Mouse (Mus musculus) frontal cortex, adult (tissue): ENCODE data around the gene Nek4.

Experiments used
- ATAC-seq: cut with Nextera tagmentation; 2 replicates; pipeline ENCODE4 v1.9.2; 2017; ENCODE audit warnings: mild to moderate bottlenecking, moderate library complexity, mixed read lengths; ENCODE audit not compliant: low TSS enrichment

Nek4 gene

DNA sequence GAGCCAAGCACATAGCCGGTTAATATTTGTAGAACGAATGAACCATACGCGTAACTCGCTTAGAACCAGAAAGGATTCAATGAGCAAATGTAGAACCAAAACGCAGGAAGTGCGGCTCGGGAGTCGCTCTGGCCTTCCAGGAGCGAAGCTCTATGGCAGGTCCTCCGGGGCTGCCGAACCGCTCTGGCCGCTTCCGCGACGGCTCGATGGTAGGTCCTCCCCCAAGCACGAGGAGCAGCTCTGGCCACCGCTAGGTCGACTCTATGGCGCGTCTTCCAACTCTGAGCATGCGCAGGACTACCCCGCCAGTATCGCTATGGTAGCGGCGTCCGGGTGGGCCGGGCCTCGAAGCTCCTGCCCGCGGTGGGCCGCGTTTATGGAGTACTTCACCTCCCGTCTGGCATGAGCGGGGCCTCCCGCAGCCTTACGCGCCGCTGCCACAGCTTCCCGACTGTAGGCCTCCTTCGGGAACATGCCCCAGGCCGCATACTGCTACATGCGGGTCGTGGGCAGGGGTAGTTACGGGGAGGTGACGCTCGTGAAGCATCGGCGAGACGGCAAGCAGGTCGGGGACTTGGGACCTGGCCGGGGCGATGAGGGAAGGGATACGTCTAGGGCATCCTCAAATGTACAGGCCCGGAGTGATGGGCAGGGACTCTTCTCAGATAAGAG lies at the start of gene Nek4:
Gene Nek4 (plus strand): TSS at position 224 of the 672 bp plus-strand sequence.
- peak; percentile 98 for ATAC-seq

DNA sequence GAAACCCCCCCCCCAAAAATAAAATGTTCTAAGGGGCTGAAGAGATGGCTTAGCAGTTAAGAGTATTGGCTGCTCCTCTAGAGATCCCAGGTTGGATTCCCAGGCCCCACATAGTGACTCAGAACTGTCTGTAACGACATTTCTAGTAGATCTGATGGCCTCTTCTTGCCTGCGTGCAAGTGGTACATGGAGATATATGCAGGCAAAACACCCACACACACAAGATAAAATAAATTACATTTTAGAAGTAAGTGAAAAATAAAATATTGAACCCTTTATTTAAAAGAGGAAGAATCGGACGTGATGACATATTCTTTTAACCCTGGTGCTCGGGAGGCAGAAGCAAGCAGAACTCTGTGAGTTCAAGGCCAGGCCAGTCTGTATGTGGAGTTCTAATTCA lies 48.5 kb upstream of the Nek4 start:
- ATAC-seq = no peak

- ATAC-seq = no peak
Observed at GRCm38 (mm10) chr14:30903036-30903435, 48.1 kb upstream of the Nek4 start.

- ATAC-seq = no peak
Observed at GRCm38 (mm10) chr14:30904307-30904706, 46.9 kb upstream of the Nek4 start.

DNA sequence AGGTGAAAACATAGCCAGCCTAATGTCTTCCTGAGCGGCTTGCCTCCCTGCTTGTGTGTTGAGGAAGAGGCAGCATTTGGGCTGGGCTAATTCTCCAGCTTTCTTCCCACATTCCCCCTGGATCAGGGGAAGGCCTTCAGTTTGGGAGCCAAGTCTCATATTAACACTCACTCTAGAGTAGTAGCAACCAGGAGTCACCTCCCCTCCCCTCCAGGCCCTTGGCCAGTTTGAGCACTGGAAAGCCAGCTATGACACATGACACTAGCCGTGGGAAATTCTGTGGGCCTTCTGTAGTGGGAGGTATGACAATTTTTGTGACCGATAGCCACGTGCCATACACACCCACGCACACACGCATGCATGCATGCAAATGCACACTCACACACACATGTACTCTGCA lies 45.2 kb upstream of the Nek4 start:
- no peak for ATAC-seq

GRCm38 (mm10) chr14:30907814-30908265 lies 43.3 kb upstream of the Nek4 start:
- 0 out of 2 replicates have a peak, but pooled peaks have one; percentile 16 for ATAC-seq

- no peak for ATAC-seq
Observed at GRCm38 (mm10) chr14:30911141-30911540, 40.0 kb upstream of the Nek4 start.

- ATAC-seq = no peak
Observed at GRCm38 (mm10) chr14:30912641-30913040, 38.5 kb upstream of the Nek4 start.

DNA sequence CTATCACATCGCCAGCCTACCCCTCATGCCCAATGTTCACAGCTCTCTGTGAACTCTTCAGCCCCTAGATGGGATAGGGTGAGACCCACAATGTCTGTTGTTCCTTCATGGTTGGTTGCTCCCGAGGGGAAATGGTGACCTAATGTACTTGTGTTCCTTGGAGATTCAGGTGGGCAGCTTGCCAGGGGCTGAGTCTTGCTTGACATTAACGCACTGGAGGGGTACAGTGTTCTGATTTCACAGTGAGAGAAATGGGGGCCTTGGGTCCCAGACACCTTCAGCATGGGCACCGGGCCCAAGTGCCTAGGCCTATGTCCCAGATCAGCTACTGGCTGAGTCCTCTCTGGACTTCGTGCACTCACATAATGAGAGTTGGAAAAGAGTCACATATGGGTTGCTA lies 37.8 kb upstream of the Nek4 start:
- ATAC-seq = no peak

DNA sequence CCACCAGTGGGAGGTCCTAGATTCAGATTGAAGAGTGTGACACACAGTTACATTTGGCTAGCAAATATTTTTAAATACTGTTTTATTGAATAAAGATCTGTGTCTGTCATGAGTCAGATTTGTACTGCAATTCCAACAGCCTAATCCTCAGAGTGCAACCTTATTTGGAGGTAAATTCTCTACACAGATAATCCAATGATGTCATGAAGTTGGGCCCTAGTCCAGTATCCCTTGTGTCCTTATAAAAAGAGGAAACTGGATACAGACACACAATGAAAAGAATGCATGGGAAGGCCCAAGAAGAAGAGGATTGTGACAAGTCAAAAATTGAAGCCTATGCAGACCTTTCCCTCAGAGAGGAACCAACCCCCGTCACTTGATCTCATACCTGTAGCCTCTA lies 34.7 kb upstream of the Nek4 start:
- no peak for ATAC-seq

DNA sequence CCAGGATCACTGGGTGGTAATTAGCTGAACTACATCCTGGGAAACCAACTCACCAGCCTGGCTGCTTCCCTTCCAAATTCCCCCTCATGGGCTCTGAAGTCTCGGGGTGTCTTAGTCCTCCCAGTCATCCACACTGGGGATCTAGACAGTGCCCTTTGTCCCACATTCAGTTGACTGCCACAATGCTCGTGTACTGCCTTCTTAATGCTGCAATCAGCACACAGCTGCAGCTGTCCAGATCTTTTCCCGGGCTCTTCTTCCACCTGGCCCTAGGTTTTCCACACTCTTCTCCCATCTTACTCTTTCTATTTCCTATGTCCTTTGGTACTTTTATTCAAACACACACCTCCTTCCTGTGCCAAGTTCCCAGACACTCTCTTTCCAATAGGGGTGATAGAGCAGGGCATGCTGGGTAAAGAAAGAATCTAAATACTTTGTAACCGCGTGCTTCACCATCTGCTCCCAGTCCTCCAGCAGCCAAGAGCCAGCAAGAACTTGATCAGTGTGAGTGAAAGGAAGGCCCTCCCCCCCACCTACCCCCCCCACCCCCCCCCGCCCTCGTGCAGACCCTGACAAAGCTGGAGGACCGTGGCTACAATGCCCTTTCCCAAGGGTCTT lies 29.0 kb upstream of the Nek4 start:
- ATAC-seq = no peak

DNA sequence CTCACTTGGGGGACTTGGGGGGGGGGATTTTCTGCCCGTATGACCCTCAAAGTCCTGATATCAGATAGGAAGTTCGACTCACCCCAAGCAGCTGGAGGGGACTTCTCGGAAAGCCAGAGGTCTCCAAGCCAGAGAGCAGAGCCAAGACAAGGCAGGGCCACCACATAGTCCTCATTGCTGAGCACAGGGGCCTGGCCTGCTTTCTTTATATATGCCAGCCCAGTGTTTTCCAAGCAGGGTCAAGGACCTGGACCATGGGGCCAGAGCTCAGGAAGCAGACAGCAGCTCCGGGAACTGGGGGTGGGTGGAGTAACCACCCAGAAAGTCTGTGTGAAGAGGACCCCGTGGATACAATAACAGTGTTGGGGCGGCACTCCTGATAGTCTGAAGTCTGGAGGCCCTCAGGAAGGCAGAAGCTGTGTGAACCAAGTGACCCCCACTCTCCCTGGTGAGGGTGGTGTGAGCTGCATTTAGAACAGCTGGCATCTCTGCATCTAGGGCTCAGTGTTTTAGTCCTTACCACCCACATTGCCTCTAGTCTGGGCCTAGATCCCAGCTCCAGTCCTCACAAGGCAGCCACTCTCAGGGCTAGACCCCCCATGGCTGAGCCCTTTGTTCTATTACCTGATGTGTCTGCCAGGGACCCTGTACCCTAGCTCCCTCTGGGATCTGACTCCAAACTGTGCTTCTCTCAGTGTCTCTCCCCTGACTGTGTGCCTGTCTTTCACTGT lies 27.6 kb upstream of the Nek4 start, which contains the start of gene Itih3:
Gene Itih3 (minus strand): TSS at position 386 of the 731 bp plus-strand sequence.
- ATAC-seq = peak; percentile 81

DNA sequence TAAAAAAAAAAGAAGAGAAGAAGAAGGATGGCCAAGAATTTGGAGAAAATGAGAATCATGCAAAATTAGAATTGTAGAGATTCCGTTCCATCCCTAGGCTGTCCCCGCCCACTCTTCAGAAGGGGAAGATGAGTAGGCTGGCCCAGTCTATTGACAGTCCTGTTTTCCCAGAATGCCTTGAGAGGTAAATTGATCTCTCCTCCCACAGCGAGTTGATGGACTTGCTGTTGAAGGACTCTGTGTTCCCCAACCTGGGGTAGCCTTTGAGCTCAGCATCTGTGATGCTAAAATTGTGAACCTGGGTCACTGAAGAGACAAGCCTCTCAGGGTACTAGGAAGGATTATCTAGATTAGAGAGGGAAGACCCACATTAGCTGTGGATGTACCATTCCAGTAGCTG lies 25.7 kb upstream of the Nek4 start:
- no peak for ATAC-seq

DNA sequence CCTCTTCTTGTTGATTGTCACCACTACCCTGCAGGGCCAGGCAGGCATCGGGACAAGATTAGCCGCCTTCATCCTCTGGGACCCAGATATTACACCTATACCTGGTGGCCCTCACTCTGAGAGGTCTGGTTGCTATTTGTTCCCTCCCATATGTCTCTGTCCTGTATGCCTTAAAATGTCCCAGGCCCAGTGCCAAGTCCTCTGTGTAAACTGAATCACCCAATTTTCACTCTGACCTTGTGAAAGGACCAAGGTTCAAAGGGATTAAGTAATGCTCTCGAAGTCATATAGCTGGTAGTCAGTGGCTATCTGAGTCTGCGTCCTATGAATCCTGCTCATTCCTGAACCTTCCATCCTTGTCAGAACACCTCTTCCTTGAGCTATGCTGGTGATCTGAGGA lies 20.8 kb upstream of the Nek4 start:
- ATAC-seq = no peak

DNA sequence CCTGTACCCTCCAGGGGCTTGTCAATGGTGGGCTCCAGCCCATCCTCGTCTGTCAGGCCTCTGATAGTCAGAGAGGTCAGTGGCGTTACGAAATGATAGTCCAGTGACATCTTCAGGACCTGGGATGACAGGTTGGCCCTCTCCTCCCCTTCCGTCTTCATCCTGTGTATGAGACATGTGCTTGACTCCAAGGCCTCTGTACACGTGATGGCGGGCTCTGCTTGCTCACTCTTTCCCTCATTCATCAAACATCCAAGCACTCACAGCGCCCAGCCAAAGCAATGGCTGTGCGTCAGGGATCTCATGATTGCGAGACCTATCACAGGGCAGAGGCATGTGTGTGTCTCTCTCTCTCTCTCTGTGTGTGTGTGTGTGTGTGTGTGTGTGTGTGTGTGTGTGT lies 17.8 kb upstream of the Nek4 start:
- no peak for ATAC-seq

GRCm38 (mm10) chr14:30942254-30942653 lies 8.9 kb upstream of the Nek4 start:
- no peak for ATAC-seq

GRCm38 (mm10) chr14:30943038-30943437 lies 8.1 kb upstream of the Nek4 start, which contains the start of gene Itih1:
Itih1 (minus strand) TSS chr14:30943289.
- no peak for ATAC-seq

DNA sequence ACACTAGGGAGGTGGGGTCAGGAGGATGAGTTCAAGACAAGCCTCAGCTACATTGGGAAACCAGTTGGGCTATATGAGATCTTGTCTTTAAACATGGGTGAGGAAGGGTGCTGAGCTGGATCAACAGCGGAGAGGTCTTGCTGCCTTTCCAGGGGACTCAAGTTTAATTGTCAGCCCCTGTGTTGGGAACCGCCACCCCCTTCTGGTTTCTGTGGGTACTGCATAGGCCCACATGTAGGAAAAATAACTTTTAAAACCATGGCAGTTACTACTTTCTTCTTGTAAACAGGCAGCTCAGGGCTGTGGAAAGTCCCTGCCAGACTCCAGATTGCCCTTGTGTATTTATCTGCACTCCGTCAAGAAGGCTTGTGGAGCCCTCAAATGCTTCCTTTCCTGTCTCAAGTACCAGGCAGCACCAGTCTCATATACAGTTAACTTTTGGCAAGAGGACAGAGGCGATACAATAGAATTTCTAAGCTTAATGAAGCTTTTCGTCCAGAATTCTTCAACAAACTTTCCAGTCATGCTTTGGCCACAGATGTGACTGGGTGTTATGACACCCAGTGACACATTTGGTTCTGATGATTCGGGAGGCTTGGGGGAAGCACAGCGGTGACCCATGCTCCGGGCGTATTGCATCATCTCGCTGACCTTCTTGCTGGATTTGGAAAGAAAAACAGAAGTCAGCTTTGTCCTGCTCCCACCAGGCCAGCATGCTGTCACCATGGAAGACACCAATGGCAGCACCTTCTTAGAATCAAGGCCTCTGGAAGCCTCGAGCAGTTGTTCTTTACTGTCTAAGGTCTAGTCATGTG lies 7.1 kb upstream of the Nek4 start:
- 0 out of 2 replicates have a peak, but pooled peaks have one; percentile 47 for ATAC-seq

- ATAC-seq = no peak
Observed at GRCm38 (mm10) chr14:30944745-30945144, 6.4 kb upstream of the Nek4 start.

GRCm38 (mm10) chr14:30949986-30950385 lies 1.2 kb upstream of the Nek4 start:
- ATAC-seq = no peak

GRCm38 (mm10) chr14:30958517-30958916 lies 7.3 kb downstream of the Nek4 start:
- no peak for ATAC-seq

DNA sequence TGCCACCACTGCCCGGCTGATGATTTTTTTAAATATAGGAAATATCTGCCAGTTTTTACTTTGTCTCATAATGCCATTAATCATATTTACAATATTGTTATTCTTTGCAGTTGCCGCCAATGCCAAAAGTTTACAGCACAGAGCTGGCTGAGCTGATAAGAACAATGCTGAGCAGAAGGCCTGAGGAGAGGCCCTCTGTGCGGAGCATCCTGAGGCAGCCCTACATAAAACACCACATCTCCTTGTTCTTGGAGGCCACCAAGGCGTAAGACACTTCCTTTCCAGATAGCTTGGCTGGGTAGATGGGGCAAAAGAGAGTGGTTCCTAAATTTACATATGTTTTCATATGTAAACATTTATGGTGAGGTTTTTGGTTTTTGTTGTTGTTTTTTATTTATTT lies 7.9 kb downstream of the Nek4 start:
- no peak for ATAC-seq
